Mouse (Mus musculus) hindbrain, embryonic 14.5 days (tissue): ENCODE measurements around the gene Por. TPM values are rescaled to one million over a fixed set of nuclear protein-coding genes. Genes with fewer than 3 reads are reported as not detected.

ENCODE experiments used
- ATAC-seq: fragments of 200-750 bp; cut with Nextera tagmentation; 2 replicates; pipeline ENCODE4 v1.8.0; 2017; ENCODE audit warnings: moderate number of reproducible peaks, mild to moderate bottlenecking, moderate TSS enrichment, moderate library complexity; ENCODE audit not compliant: low FRiP score
- DNase-seq: peaks from one replicate; pipeline ENCODE4 v3.0.0-alpha.2; 2015; ENCODE audit warnings: low spot score
- H3K27ac ChIP-seq: fragments of 300-500 bp; sonication (generic); 2 replicates; pipeline ENCODE4 v1.5.1; 2014; ENCODE audit warnings: mild to moderate bottlenecking, moderate library complexity
- H3K27me3 ChIP-seq: fragments of 300-500 bp; sonication (generic); 2 replicates; pipeline ENCODE4 v1.6.1; 2014; ENCODE audit warnings: mild to moderate bottlenecking, low read length, mixed read lengths; ENCODE audit not compliant: control insufficient read depth, insufficient read depth
- H3K36me3 ChIP-seq: fragments of 300-500 bp; sonication (generic); replicated peaks from 2 replicates; pipeline ENCODE4 v1.6.1; 2014; ENCODE audit not compliant: control insufficient read depth, insufficient read depth
- H3K4me1 ChIP-seq: fragments of 300-500 bp; sonication (generic); replicated peaks from 2 replicates; pipeline ENCODE4 v1.6.1; 2014; ENCODE audit warnings: antibody characterized with exemption, low read length, mixed read lengths; ENCODE audit not compliant: control insufficient read depth, insufficient read depth
- H3K4me2 ChIP-seq: fragments of 300-500 bp; sonication (generic); replicated peaks from 2 replicates; pipeline ENCODE4 v1.6.1; 2014; ENCODE audit warnings: mild to moderate bottlenecking, moderate library complexity
- H3K4me3 ChIP-seq: fragments of 300-500 bp; sonication (generic); replicated peaks from 2 replicates; pipeline ENCODE4 v1.5.1; 2014; ENCODE audit warnings: mild to moderate bottlenecking, low read length
- H3K9ac ChIP-seq: fragments of 300-500 bp; sonication (generic); 2 replicates; pipeline ENCODE4 v1.6.1; 2014
- H3K9me3 ChIP-seq: fragments of 300-500 bp; sonication (generic); 2 replicates; pipeline ENCODE4 v1.6.1; 2016; ENCODE audit warnings: low read length; ENCODE audit not compliant: control insufficient read depth
- WGBS: fragments of 180-500 bp; shearing (Covaris S2); extraction: QIAGEN DNeasy Blood & Tissue Kit; methylation state at CpG from one replicate; pipeline ENCODE4 v1.1.7; 2014; 5-methylcytosine and 5-hydroxymethylcytosine counted together
- polyA plus RNA-seq: library from polyadenylated mRNA; unstranded; fragments of >200 nt; fragmentation: Nextera tagmentation; extraction: Ambion mirVana; gene quantifications from 2 replicates; pipeline ENCODE4 v1.2.1, GENCODE M21; 2014

The Por gene
- polyA plus RNA-seq, 1 experiment from 2014 or later, result 79.7 TPM

- no peak overlapping the region for H3K4me2 ChIP-seq
- H3K4me1 ChIP-seq, result no peaks in the 10 kb centered on the region
- H3K4me3 ChIP-seq, result no peak overlapping the region
- no peak overlapping the region for H3K9ac ChIP-seq
- H3K9me3 ChIP-seq, result no peaks in the 10 kb centered on the region
- WGBS, result 95% methylated on average over 1 of the region's 1 CpGs
- no peaks in the 10 kb centered on the region for H3K36me3 ChIP-seq
- DNase-seq (no peak), ATAC-seq (no peak)
- no peaks in the 10 kb centered on the region for H3K27me3 ChIP-seq
- no peak overlapping the region for H3K27ac ChIP-seq
Observed at GRCm38 (mm10) chr5:135649309-135649633, 20.6 kb upstream of the Por start.

GRCm38 (mm10) chr5:135651536-135651935 is 18.3 kb upstream of the Por start:
- 77% methylated on average over 3 of the region's 3 CpGs for WGBS
- Histone ChIP-seq H3K27me3 (no peaks in the 10 kb centered on the region), H3K9me3 (0 out of 2 replicates have a peak, but pooled peaks cover 3% of the 10 kb centered on the region), H3K4me3 (no peak overlapping the region), H3K36me3 (no peaks in the 10 kb centered on the region), H3K27ac (no peak overlapping the region), H3K4me1 (no peaks in the 10 kb centered on the region), H3K4me2 (no peak overlapping the region), H3K9ac (no peak overlapping the region)
- ATAC-seq, result no peak
- DNase-seq, result no peak

GRCm38 (mm10) chr5:135653209-135653608 is 16.6 kb upstream of the Por start:
- Histone ChIP-seq H3K4me2 (no peak overlapping the region), H3K27ac (no peak overlapping the region), H3K9ac (no peak overlapping the region), H3K4me3 (no peak overlapping the region), H3K27me3 (no peaks in the 10 kb centered on the region), H3K9me3 (0 out of 2 replicates have a peak, but pooled peaks cover 3% of the 10 kb centered on the region), H3K36me3 (no peaks in the 10 kb centered on the region), H3K4me1 (no peaks in the 10 kb centered on the region)
- WGBS, result 69% methylated on average over 2 of the region's 2 CpGs
- ATAC-seq (no peak), DNase-seq (no peak)

- Histone ChIP-seq H3K4me3 (no peak overlapping the region), H3K27me3 (no peaks in the 10 kb centered on the region), H3K9ac (no peak overlapping the region), H3K36me3 (no peaks in the 10 kb centered on the region), H3K9me3 (0 out of 2 replicates have a peak, but pooled peaks cover 3% of the 10 kb centered on the region), H3K4me2 (no peak overlapping the region), H3K4me1 (no peaks in the 10 kb centered on the region), H3K27ac (no peak overlapping the region)
- WGBS, result 74% methylated on average over 5 of the region's 5 CpGs
- ATAC-seq (no peak), DNase-seq (no peak)
Observed at GRCm38 (mm10) chr5:135656046-135656445, 13.8 kb upstream of the Por start.

GRCm38 (mm10) chr5:135657128-135657527 is 12.7 kb upstream of the Por start:
- no peak for DNase-seq
- H3K4me3 ChIP-seq, result no peak overlapping the region
- no peaks in the 10 kb centered on the region for H3K36me3 ChIP-seq
- H3K4me2 ChIP-seq, result no peak overlapping the region
- H3K4me1 ChIP-seq, result no peaks in the 10 kb centered on the region
- no peaks in the 10 kb centered on the region for H3K27me3 ChIP-seq
- H3K9me3 ChIP-seq, result 0 out of 2 replicates have a peak, but pooled peaks cover 3% of the 10 kb centered on the region
- no peak for ATAC-seq
- no peak overlapping the region for H3K9ac ChIP-seq
- WGBS, result 78% methylated on average over 5 of the region's 5 CpGs
- no peak overlapping the region for H3K27ac ChIP-seq

GRCm38 (mm10) chr5:135657703-135658373 is 12.0 kb upstream of the Por start:
- 59% methylated on average over 17 of the region's 17 CpGs for WGBS
- no peak overlapping the region for H3K4me3 ChIP-seq
- no peak overlapping the region for H3K9ac ChIP-seq
- no peaks in the 10 kb centered on the region for H3K4me1 ChIP-seq
- no peak overlapping the region for H3K4me2 ChIP-seq
- DNase-seq (no peak), ATAC-seq (no peak)
- no peak overlapping the region for H3K27ac ChIP-seq
- no peaks in the 10 kb centered on the region for H3K27me3 ChIP-seq
- 0 out of 2 replicates have a peak, but pooled peaks cover 3% of the 10 kb centered on the region for H3K9me3 ChIP-seq
- H3K36me3 ChIP-seq, result no peaks in the 10 kb centered on the region

- DNase-seq (no peak), ATAC-seq (no peak)
- Histone ChIP-seq H3K27ac (no peak overlapping the region), H3K4me3 (no peak overlapping the region), H3K9me3 (0 out of 2 replicates have a peak, but pooled peaks cover under 1% of the 10 kb centered on the region), H3K9ac (no peak overlapping the region), H3K36me3 (no peaks in the 10 kb centered on the region), H3K4me1 (no peaks in the 10 kb centered on the region), H3K4me2 (no peak overlapping the region), H3K27me3 (no peaks in the 10 kb centered on the region)
- WGBS, result 87% methylated on average over 4 of the region's 4 CpGs
Observed at GRCm38 (mm10) chr5:135659956-135660355, 9.9 kb upstream of the Por start.

- H3K27me3 ChIP-seq, result no peaks in the 10 kb centered on the region
- no peak overlapping the region for H3K9ac ChIP-seq
- no peak overlapping the region for H3K27ac ChIP-seq
- H3K4me1 ChIP-seq, result no peaks in the 10 kb centered on the region
- 86% methylated on average over 7 of the region's 7 CpGs for WGBS
- H3K4me2 ChIP-seq, result no peak overlapping the region
- DNase-seq, result no peak
- ATAC-seq, result no peak
- no peaks in the 10 kb centered on the region for H3K9me3 ChIP-seq
- no peak overlapping the region for H3K4me3 ChIP-seq
- H3K36me3 ChIP-seq, result no peaks in the 10 kb centered on the region
Observed at GRCm38 (mm10) chr5:135660535-135660934, 9.3 kb upstream of the Por start.

- Histone ChIP-seq H3K27ac (no peak overlapping the region), H3K9ac (no peak overlapping the region), H3K27me3 (no peaks in the 10 kb centered on the region), H3K36me3 (no peaks in the 10 kb centered on the region), H3K9me3 (no peaks in the 10 kb centered on the region), H3K4me3 (no peak overlapping the region), H3K4me2 (no peak overlapping the region), H3K4me1 (no peaks in the 10 kb centered on the region)
- ATAC-seq (no peak), DNase-seq (no peak)
- WGBS, result 92% methylated on average over 5 of the region's 5 CpGs
Observed at GRCm38 (mm10) chr5:135666890-135667289, 2.9 kb upstream of the Por start.

- DNase-seq, result no peak
- Histone ChIP-seq H3K4me2 (no peak overlapping the region), H3K36me3 (no peaks in the 10 kb centered on the region), H3K27me3 (no peaks in the 10 kb centered on the region), H3K4me1 (no peaks in the 10 kb centered on the region), H3K9ac (no peak overlapping the region), H3K4me3 (no peak overlapping the region), H3K9me3 (no peaks in the 10 kb centered on the region), H3K27ac (no peak overlapping the region)
- no peak for ATAC-seq
- WGBS, result 89% methylated on average over 7 of the region's 7 CpGs
Observed at GRCm38 (mm10) chr5:135668071-135668470, 1.8 kb upstream of the Por start.
